Mouse (Mus musculus): ENCODE results near the gene Pld4. TPM values are rescaled to one million over a fixed set of nuclear protein-coding genes. Genes with fewer than 3 reads are reported as not detected.

The Pld4 gene
- polyA plus RNA-seq, 1 experiment, result 1.1 TPM

GRCm38 (mm10) chr12:112735896-112736635 is 24.4 kb upstream of the Pld4 start:
- no peak for TF ChIP-seq EP300 (IDR thresholded peaks at IDR 0.05; ENCODE audit: insufficient read depth, low read depth, low read length)
- TF ChIP-seq POLR2A (IDR thresholded peaks at IDR 0.05; ENCODE audit: insufficient read depth, low read length), result no peak
- TF ChIP-seq CTCF (IDR thresholded peaks at IDR 0.05; ENCODE audit: low read depth, low read length), result no peak
- Histone ChIP-seq H3K27ac (ENCODE audit: insufficient read depth, low read length) (no peak overlapping the region), H3K4me3 (ENCODE audit: low read depth, low read length) (no peak overlapping the region), H3K36me3 (ENCODE audit: control insufficient read depth, insufficient read depth, low read length, poor library complexity, severe bottlenecking) (peaks cover 2% of the 10 kb centered on the region; the same call in 1 of the 2 replicates), H3K9ac (ENCODE audit: low read depth, poor library complexity, severe bottlenecking) (no peak overlapping the region), H3K9me3 (replicated peaks; ENCODE audit: control insufficient read depth, insufficient read depth, low read length, poor library complexity, severe bottlenecking) (no peaks in the 10 kb centered on the region), H3K27me3 (ENCODE audit: control insufficient read depth, insufficient read depth, low read length, poor library complexity, severe bottlenecking) (no peaks in the 10 kb centered on the region), H3K4me1 (ENCODE audit: control insufficient read depth, insufficient read depth, low read length) (no peaks in the 10 kb centered on the region)

GRCm38 (mm10) chr12:112736636-112736925 is 23.9 kb upstream of the Pld4 start:
- Histone ChIP-seq H3K9me3 (replicated peaks; ENCODE audit: control insufficient read depth, insufficient read depth, low read length, poor library complexity, severe bottlenecking) (no peaks in the 10 kb centered on the region), H3K9ac (ENCODE audit: low read depth, poor library complexity, severe bottlenecking) (no peak overlapping the region), H3K4me1 (ENCODE audit: control insufficient read depth, insufficient read depth, low read length) (no peaks in the 10 kb centered on the region), H3K27ac (ENCODE audit: insufficient read depth, low read length) (no peak overlapping the region), H3K27me3 (ENCODE audit: control insufficient read depth, insufficient read depth, low read length, poor library complexity, severe bottlenecking) (no peaks in the 10 kb centered on the region), H3K4me3 (ENCODE audit: low read depth, low read length) (no peak overlapping the region), H3K36me3 (ENCODE audit: control insufficient read depth, insufficient read depth, low read length, poor library complexity, severe bottlenecking) (peaks cover 2% of the 10 kb centered on the region; the same call in 1 of the 2 replicates)
- TF ChIP-seq CTCF (IDR thresholded peaks at IDR 0.05; ENCODE audit: low read depth, low read length), result no peak
- no peak for TF ChIP-seq EP300 (IDR thresholded peaks at IDR 0.05; ENCODE audit: insufficient read depth, low read depth, low read length)
- TF ChIP-seq POLR2A (IDR thresholded peaks at IDR 0.05; ENCODE audit: insufficient read depth, low read length), result no peak

GRCm38 (mm10) chr12:112737081-112737480 is 23.4 kb upstream of the Pld4 start:
- TF ChIP-seq EP300 (IDR thresholded peaks at IDR 0.05; ENCODE audit: insufficient read depth, low read depth, low read length) (no peak), CTCF (IDR thresholded peaks at IDR 0.05; ENCODE audit: low read depth, low read length) (no peak), POLR2A (IDR thresholded peaks at IDR 0.05; ENCODE audit: insufficient read depth, low read length) (no peak)
- H3K36me3 ChIP-seq (ENCODE audit: control insufficient read depth, insufficient read depth, low read length, poor library complexity, severe bottlenecking), result peaks cover 2% of the 10 kb centered on the region; the same call in 1 of the 2 replicates
- no peaks in the 10 kb centered on the region for H3K4me1 ChIP-seq (ENCODE audit: control insufficient read depth, insufficient read depth, low read length)
- H3K9me3 ChIP-seq (replicated peaks; ENCODE audit: control insufficient read depth, insufficient read depth, low read length, poor library complexity, severe bottlenecking), result no peaks in the 10 kb centered on the region
- H3K27me3 ChIP-seq (ENCODE audit: control insufficient read depth, insufficient read depth, low read length, poor library complexity, severe bottlenecking), result no peaks in the 10 kb centered on the region
- H3K9ac ChIP-seq (ENCODE audit: low read depth, poor library complexity, severe bottlenecking), result no peak overlapping the region
- H3K27ac ChIP-seq (ENCODE audit: insufficient read depth, low read length), result no peak overlapping the region
- no peak overlapping the region for H3K4me3 ChIP-seq (ENCODE audit: low read depth, low read length)

- no peak for TF ChIP-seq CTCF (IDR thresholded peaks at IDR 0.05; ENCODE audit: low read depth, low read length)
- H3K27ac ChIP-seq (ENCODE audit: insufficient read depth, low read length), result no peak overlapping the region
- H3K9ac ChIP-seq (ENCODE audit: low read depth, poor library complexity, severe bottlenecking), result no peak overlapping the region
- H3K4me3 ChIP-seq (ENCODE audit: low read depth, low read length), result no peak overlapping the region
- H3K4me1 ChIP-seq (ENCODE audit: control insufficient read depth, insufficient read depth, low read length), result no peaks in the 10 kb centered on the region
- H3K27me3 ChIP-seq (ENCODE audit: control insufficient read depth, insufficient read depth, low read length, poor library complexity, severe bottlenecking), result no peaks in the 10 kb centered on the region
- H3K36me3 ChIP-seq (ENCODE audit: control insufficient read depth, insufficient read depth, low read length, poor library complexity, severe bottlenecking), result peaks cover 2% of the 10 kb centered on the region; the same call in 1 of the 2 replicates
- H3K9me3 ChIP-seq (replicated peaks; ENCODE audit: control insufficient read depth, insufficient read depth, low read length, poor library complexity, severe bottlenecking), result no peaks in the 10 kb centered on the region
Measured at GRCm38 (mm10) chr12:112737761-112738160, 22.7 kb upstream of the Pld4 start.

GRCm38 (mm10) chr12:112738281-112739022 is 22.0 kb upstream of the Pld4 start:
- no peaks in the 10 kb centered on the region for H3K9me3 ChIP-seq (replicated peaks; ENCODE audit: control insufficient read depth, insufficient read depth, low read length, poor library complexity, severe bottlenecking)
- peaks cover 2% of the 10 kb centered on the region; the same call in 1 of the 2 replicates for H3K36me3 ChIP-seq (ENCODE audit: control insufficient read depth, insufficient read depth, low read length, poor library complexity, severe bottlenecking)

GRCm38 (mm10) chr12:112739023-112739568 is 21.4 kb upstream of the Pld4 start:
- peaks cover 2% of the 10 kb centered on the region; the same call in 1 of the 2 replicates for H3K36me3 ChIP-seq (ENCODE audit: control insufficient read depth, insufficient read depth, low read length, poor library complexity, severe bottlenecking)
- H3K4me3 ChIP-seq (ENCODE audit: low read depth, low read length), result no peak overlapping the region

More at GRCm38 (mm10) chr12:112738281-112739022, 22.0 kb upstream of the Pld4 start:
- Histone ChIP-seq H3K27me3 (ENCODE audit: control insufficient read depth, insufficient read depth, low read length, poor library complexity, severe bottlenecking) (no peaks in the 10 kb centered on the region), H3K4me1 (ENCODE audit: control insufficient read depth, insufficient read depth, low read length) (no peaks in the 10 kb centered on the region), H3K9ac (ENCODE audit: low read depth, poor library complexity, severe bottlenecking) (no peak overlapping the region), H3K4me3 (ENCODE audit: low read depth, low read length) (no peak overlapping the region), H3K27ac (ENCODE audit: insufficient read depth, low read length) (no peak overlapping the region)
- TF ChIP-seq CTCF (IDR thresholded peaks at IDR 0.05; ENCODE audit: low read depth, low read length), result no peak

More at GRCm38 (mm10) chr12:112739023-112739568, 21.4 kb upstream of the Pld4 start:
- no peak overlapping the region for H3K27ac ChIP-seq (ENCODE audit: insufficient read depth, low read length)
- no peak overlapping the region for H3K9ac ChIP-seq (ENCODE audit: low read depth, poor library complexity, severe bottlenecking)
- no peak for TF ChIP-seq EP300 (IDR thresholded peaks at IDR 0.05; ENCODE audit: insufficient read depth, low read depth, low read length)
- no peak for TF ChIP-seq CTCF (IDR thresholded peaks at IDR 0.05; ENCODE audit: low read depth, low read length)
- TF ChIP-seq POLR2A (IDR thresholded peaks at IDR 0.05; ENCODE audit: insufficient read depth, low read length), result no peak
- no peaks in the 10 kb centered on the region for H3K4me1 ChIP-seq (ENCODE audit: control insufficient read depth, insufficient read depth, low read length)
- no peaks in the 10 kb centered on the region for H3K9me3 ChIP-seq (replicated peaks; ENCODE audit: control insufficient read depth, insufficient read depth, low read length, poor library complexity, severe bottlenecking)
- no peaks in the 10 kb centered on the region for H3K27me3 ChIP-seq (ENCODE audit: control insufficient read depth, insufficient read depth, low read length, poor library complexity, severe bottlenecking)
